Mouse (Mus musculus) lung, embryonic 16.5 days (tissue): ENCODE results near the gene Atrip. TPM values are rescaled to one million over a fixed set of nuclear protein-coding genes. Genes with fewer than 3 reads are reported as not detected.

ENCODE experiments used
- ATAC-seq: fragments of 200-750 bp; cut with Nextera tagmentation; 2 replicates; pipeline ENCODE4 v1.8.0; 2017; ENCODE audit warnings: low read depth, mild to moderate bottlenecking, moderate library complexity
- H3K27ac ChIP-seq: fragments of 300-500 bp; sonication (generic); 2 replicates; pipeline ENCODE4 v1.5.1; 2014; ENCODE audit warnings: mild to moderate bottlenecking, control low read depth, low read length
- H3K27me3 ChIP-seq: fragments of 300-500 bp; sonication (generic); 2 replicates; pipeline ENCODE4 v1.6.1; 2014; ENCODE audit warnings: low read depth, low read length, mixed read lengths; ENCODE audit not compliant: control insufficient read depth, insufficient read depth
- H3K36me3 ChIP-seq: fragments of 300-500 bp; sonication (generic); 2 replicates; pipeline ENCODE4 v1.6.1; 2014; ENCODE audit warnings: low read length; ENCODE audit not compliant: control insufficient read depth, insufficient read depth
- H3K4me1 ChIP-seq: fragments of 300-500 bp; sonication (generic); replicated peaks from 2 replicates; pipeline ENCODE4 v1.6.1; 2014; ENCODE audit warnings: low read length, mixed read lengths; ENCODE audit not compliant: control insufficient read depth, insufficient read depth
- H3K4me2 ChIP-seq: fragments of 300-500 bp; sonication (generic); 2 replicates; pipeline ENCODE4 v1.6.1; 2014; ENCODE audit warnings: low read depth, low read length, control low read depth
- H3K4me3 ChIP-seq: fragments of 300-500 bp; sonication (generic); 2 replicates; pipeline ENCODE4 v1.5.1; 2014; ENCODE audit warnings: mild to moderate bottlenecking, low read length, control low read depth
- H3K9ac ChIP-seq: fragments of 300-500 bp; sonication (generic); 2 replicates; pipeline ENCODE4 v1.6.1; 2014; ENCODE audit warnings: low read length, control low read depth
- H3K9me3 ChIP-seq: fragments of 300-500 bp; sonication (generic); 2 replicates; pipeline ENCODE4 v1.6.1; 2016; ENCODE audit warnings: low read length; ENCODE audit not compliant: control insufficient read depth
- WGBS: fragments of 180-500 bp; shearing (Covaris S2); extraction: QIAGEN DNeasy Blood & Tissue Kit; methylation state at CpG from one replicate; pipeline ENCODE4 v1.1.7; 2014; 5-methylcytosine and 5-hydroxymethylcytosine counted together
- polyA plus RNA-seq: library from polyadenylated mRNA; unstranded; fragments of >200 nt; fragmentation: Nextera tagmentation; extraction: Ambion mirVana; gene quantifications from 2 replicates; pipeline ENCODE4 v1.2.1, GENCODE M21; 2015

The Atrip gene
- polyA plus RNA-seq, 1 experiment from 2014 or later = 24.7 TPM

- peaks cover 60% of the 10 kb centered on the region for H3K4me1 ChIP-seq
- 2% methylated on average over 21 of the region's 21 CpGs for WGBS
These were observed 20.7 kb upstream of the Atrip start for GRCm38 (mm10) chr9:109094553-109095136.

GRCm38 (mm10) chr9:109093786-109094552 is 20.0 kb upstream of the Atrip start:
- H3K4me1 ChIP-seq = peaks cover 53% of the 10 kb centered on the region
- peak; percentile 4; the same call in 1 of the 2 replicates for ATAC-seq
- H3K9me3 ChIP-seq = no peaks in the 10 kb centered on the region
- peak overlapping the region; percentile 97 for H3K9ac ChIP-seq
- whole genome bisulfite sequencing = 13% methylated on average over 11 of the region's 11 CpGs
- peak overlapping the region; percentile 86 for H3K4me3 ChIP-seq
- H3K27me3 ChIP-seq = no peaks in the 10 kb centered on the region
- peaks cover 6% of the 10 kb centered on the region for H3K36me3 ChIP-seq
- H3K4me2 ChIP-seq = peak overlapping the region; percentile 87
- peak overlapping the region; percentile 99 for H3K27ac ChIP-seq

More at GRCm38 (mm10) chr9:109094553-109095136, 20.7 kb upstream of the Atrip start:
- Histone ChIP-seq H3K27me3 (no peaks in the 10 kb centered on the region), H3K9me3 (no peaks in the 10 kb centered on the region), H3K4me2 (peak overlapping the region; percentile 87), H3K36me3 (peaks cover 6% of the 10 kb centered on the region), H3K4me3 (peak overlapping the region; percentile 86), H3K9ac (peak overlapping the region; percentile 97), H3K27ac (peak overlapping the region; percentile 99)
- ATAC-seq = peak; percentile 46

DNA sequence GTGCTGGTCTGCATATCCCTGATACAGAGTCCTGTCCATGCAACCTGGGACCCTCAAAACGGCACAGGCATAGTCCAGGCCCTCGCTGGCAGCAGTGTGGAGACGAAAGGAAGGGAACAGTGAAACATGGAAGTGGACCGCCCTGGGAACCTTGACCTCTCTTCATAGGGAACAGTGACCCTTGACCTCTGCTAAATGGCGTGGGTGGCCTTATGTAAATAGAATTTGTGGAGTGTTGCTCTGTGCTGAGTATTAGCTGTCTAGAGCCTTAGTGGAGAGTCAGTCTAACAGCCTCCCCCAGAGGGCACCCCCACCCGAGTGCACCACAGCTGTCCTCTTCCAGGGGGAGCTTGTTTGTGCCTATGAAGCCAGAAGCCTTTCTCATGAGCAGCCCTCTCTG is 18.9 kb upstream of the Atrip start:
- WGBS = 43% methylated on average over 6 of the region's 6 CpGs
- no peaks in the 10 kb centered on the region for H3K27me3 ChIP-seq
- no peaks in the 10 kb centered on the region for H3K9me3 ChIP-seq
- H3K27ac ChIP-seq = no peak overlapping the region; the same call in 1 of the 2 replicates
- no peak overlapping the region for H3K9ac ChIP-seq
- no peak overlapping the region for H3K4me3 ChIP-seq
- no peak overlapping the region for H3K4me2 ChIP-seq
- H3K4me1 ChIP-seq = peaks cover 45% of the 10 kb centered on the region
- no peak for ATAC-seq
- H3K36me3 ChIP-seq = peaks cover 6% of the 10 kb centered on the region

GRCm38 (mm10) chr9:109091802-109092201 is 17.9 kb upstream of the Atrip start:
- Histone ChIP-seq H3K9me3 (no peaks in the 10 kb centered on the region), H3K4me2 (no peak overlapping the region), H3K36me3 (peaks cover 6% of the 10 kb centered on the region), H3K27me3 (no peaks in the 10 kb centered on the region), H3K27ac (no peak overlapping the region), H3K4me3 (no peak overlapping the region), H3K4me1 (peaks cover 39% of the 10 kb centered on the region), H3K9ac (no peak overlapping the region)
- 84% methylated on average over 8 of the region's 8 CpGs for WGBS
- no peak for ATAC-seq

GRCm38 (mm10) chr9:109090446-109090845 is 16.5 kb upstream of the Atrip start:
- no peak for ATAC-seq
- Histone ChIP-seq H3K4me3 (no peak overlapping the region), H3K4me1 (peaks cover 32% of the 10 kb centered on the region), H3K27me3 (no peaks in the 10 kb centered on the region), H3K9ac (no peak overlapping the region), H3K9me3 (no peaks in the 10 kb centered on the region), H3K36me3 (peaks cover 6% of the 10 kb centered on the region), H3K4me2 (no peak overlapping the region), H3K27ac (no peak overlapping the region)
- 52% methylated on average over 15 of the region's 15 CpGs for WGBS

- ATAC-seq = peak; percentile 32; the same call in 1 of the 2 replicates
- no peaks in the 10 kb centered on the region for H3K27me3 ChIP-seq
- WGBS = 7% methylated on average over 5 of the region's 5 CpGs
These were observed 14.1 kb upstream of the Atrip start for GRCm38 (mm10) chr9:109087987-109088386.

DNA sequence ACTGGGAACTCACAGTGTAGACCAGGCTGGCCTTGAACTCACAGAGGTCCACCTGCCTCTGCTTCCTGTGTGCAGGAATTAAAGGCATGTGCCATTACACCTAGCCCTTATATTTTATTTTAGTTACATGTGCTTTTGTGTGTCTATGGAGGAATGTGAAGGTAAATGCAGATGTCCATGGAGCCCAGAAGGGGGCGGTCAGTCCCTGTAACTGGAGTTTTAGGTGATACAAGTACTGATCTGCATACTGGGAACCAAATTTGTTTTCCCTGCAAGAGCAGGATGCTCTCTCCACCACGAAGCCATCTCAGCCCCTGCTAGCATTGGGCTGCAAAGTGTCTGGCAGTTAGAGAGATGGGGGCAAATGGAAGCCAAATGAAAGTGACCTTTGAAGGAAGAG is 11.0 kb upstream of the Atrip start:
- Histone ChIP-seq H3K27me3 (no peaks in the 10 kb centered on the region), H3K9ac (no peak overlapping the region), H3K9me3 (no peaks in the 10 kb centered on the region), H3K4me1 (peaks cover 20% of the 10 kb centered on the region), H3K4me2 (no peak overlapping the region), H3K36me3 (0 out of 2 replicates have a peak, but pooled peaks cover 3% of the 10 kb centered on the region), H3K27ac (no peak overlapping the region), H3K4me3 (no peak overlapping the region)
- 10% methylated on average over 2 of the region's 2 CpGs for WGBS
- ATAC-seq = no peak

More at GRCm38 (mm10) chr9:109087987-109088386, 14.1 kb upstream of the Atrip start:
- peak overlapping the region; percentile 27 for H3K9ac ChIP-seq
- no peaks in the 10 kb centered on the region for H3K9me3 ChIP-seq
- H3K4me2 ChIP-seq = no peak overlapping the region
- H3K4me1 ChIP-seq = peaks cover 16% of the 10 kb centered on the region
- peaks cover 6% of the 10 kb centered on the region for H3K36me3 ChIP-seq
- no peak overlapping the region for H3K27ac ChIP-seq
- no peak overlapping the region for H3K4me3 ChIP-seq

DNA sequence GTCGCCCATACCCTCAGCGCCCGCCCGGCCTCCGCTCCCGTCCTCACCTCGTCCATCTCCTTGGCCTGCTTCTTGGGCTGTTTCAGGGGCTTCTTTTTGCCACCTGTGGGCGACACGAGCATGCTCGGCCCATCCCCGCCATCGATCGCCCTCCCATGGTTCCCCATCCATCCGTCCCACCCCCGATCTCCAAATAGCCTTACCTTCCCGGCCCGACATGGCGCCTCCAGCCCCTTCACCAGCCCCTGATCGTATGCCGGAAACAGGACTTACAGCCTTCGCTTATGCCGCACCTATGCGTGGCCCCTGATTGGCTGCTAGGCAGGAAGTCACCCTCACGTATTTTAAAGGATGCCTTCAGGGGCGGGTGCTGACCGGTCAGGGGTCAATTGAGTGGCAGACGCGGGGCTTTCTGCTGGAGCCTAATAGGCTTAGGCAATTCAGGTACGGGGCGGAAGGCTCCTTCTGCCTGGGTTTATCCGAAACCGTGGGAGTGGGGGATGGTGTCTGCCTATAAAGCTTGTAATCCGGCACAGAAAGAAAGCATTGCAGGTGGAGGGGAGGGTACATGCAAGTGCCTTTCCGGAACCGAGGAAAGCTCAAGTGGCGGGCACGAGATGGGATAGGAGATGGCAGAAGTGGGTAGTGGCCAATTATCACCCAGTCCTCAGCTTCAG is 8.3 kb upstream of the Atrip start, which contains the start of the genes Ccdc51 and Tma7:
TSS of gene Ccdc51 (plus strand) at position 370 of the 677 bp plus-strand sequence.
TSS of gene Tma7 (minus strand) at position 464 of the 677 bp plus-strand sequence.
- Histone ChIP-seq H3K9me3 (no peaks in the 10 kb centered on the region), H3K27ac (peak within 1 kb of the TSS; percentile 73), H3K4me2 (peak within 1 kb of the TSS; percentile 80), H3K4me1 (peaks cover 11% of the 10 kb centered on the region), H3K27me3 (no peaks in the 10 kb centered on the region), H3K4me3 (peak within 1 kb of the TSS; percentile 80), H3K36me3 (peaks cover 12% of the 10 kb centered on the region), H3K9ac (peak within 1 kb of the TSS; percentile 86)
- under 1% methylated on average over 37 of the region's 37 CpGs for WGBS
- ATAC-seq = peak; percentile 98

DNA sequence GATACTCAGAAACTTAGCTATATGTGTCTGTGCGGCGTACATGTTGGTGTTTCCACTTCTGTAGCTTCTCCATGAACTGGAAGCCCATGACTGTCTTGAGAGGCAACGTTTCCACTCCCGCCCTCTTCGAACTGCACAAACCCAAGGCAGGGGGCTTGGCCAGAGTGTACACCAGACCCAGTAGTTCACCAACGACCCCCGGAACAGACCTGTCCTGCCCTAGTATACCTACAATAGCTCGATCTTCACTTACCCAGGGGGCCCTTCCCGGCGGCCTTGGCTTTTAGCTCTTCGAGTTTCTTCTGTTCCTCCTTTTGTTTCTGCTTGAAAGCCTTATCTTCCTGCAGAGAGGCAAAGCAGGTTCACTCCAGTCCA is 7.8 kb upstream of the Atrip start:
- Histone ChIP-seq H3K9me3 (no peaks in the 10 kb centered on the region), H3K27ac (peak overlapping the region; percentile 73), H3K4me1 (peaks cover 11% of the 10 kb centered on the region), H3K27me3 (no peaks in the 10 kb centered on the region), H3K4me2 (peak overlapping the region; percentile 80), H3K36me3 (peaks cover 12% of the 10 kb centered on the region), H3K9ac (peak overlapping the region; percentile 86), H3K4me3 (peak overlapping the region; percentile 80)
- ATAC-seq = peak; percentile 14; the same call in 1 of the 2 replicates
- 4% methylated on average over 11 of the region's 11 CpGs for WGBS
